Mouse (Mus musculus) stomach, postnatal 0 days (tissue): Measurements from ENCODE around the gene Mpig6b. TPM values are rescaled to one million over a fixed set of nuclear protein-coding genes. Genes with fewer than 3 reads are reported as not detected.

Experiments used
- ATAC-seq: fragments of 200-750 bp; cut with Nextera tagmentation; 2 replicates; pipeline ENCODE4 v1.8.0; 2017; ENCODE audit not compliant: low FRiP score, low TSS enrichment
- DNase-seq: peaks from one replicate; pipeline ENCODE4 v3.0.0-alpha.2; 2016; ENCODE audit warnings: low spot score
- H3K27ac ChIP-seq: fragments of 300-500 bp; sonication (generic); replicated peaks from 2 replicates; pipeline ENCODE4 v1.5.1; 2014; ENCODE audit warnings: mild to moderate bottlenecking, control low read depth
- H3K27me3 ChIP-seq: fragments of 300-500 bp; sonication (generic); 2 replicates; pipeline ENCODE4 v1.6.1; 2014; ENCODE audit warnings: low read length; ENCODE audit not compliant: control insufficient read depth, insufficient read depth
- H3K36me3 ChIP-seq: fragments of 300-500 bp; sonication (generic); 2 replicates; pipeline ENCODE4 v1.6.1; 2014; ENCODE audit warnings: low read length, mixed read lengths; ENCODE audit not compliant: control insufficient read depth, insufficient read depth
- H3K4me1 ChIP-seq: fragments of 300-500 bp; sonication (generic); replicated peaks from 2 replicates; pipeline ENCODE4 v1.6.1; 2014; ENCODE audit warnings: antibody characterized with exemption; ENCODE audit not compliant: control insufficient read depth, insufficient read depth
- H3K4me2 ChIP-seq: fragments of 300-500 bp; sonication (generic); replicated peaks from 2 replicates; pipeline ENCODE4 v1.6.1; 2014; ENCODE audit warnings: low read depth, mild to moderate bottlenecking, control low read depth, moderate library complexity
- H3K4me3 ChIP-seq: fragments of 300-500 bp; sonication (generic); 2 replicates; pipeline ENCODE4 v1.5.1; 2014; ENCODE audit warnings: low read depth, low read length, control low read depth
- H3K9ac ChIP-seq: fragments of 300-500 bp; sonication (generic); 2 replicates; pipeline ENCODE4 v1.6.1; 2014; ENCODE audit warnings: mild to moderate bottlenecking, low read length, control low read depth, mixed read lengths
- H3K9me3 ChIP-seq: fragments of 300-500 bp; sonication (generic); 2 replicates; pipeline ENCODE4 v1.6.1; 2016; ENCODE audit warnings: low read length; ENCODE audit not compliant: control insufficient read depth
- CTCF ChIP-seq: IDR thresholded peaks from 2 replicates; pipeline ENCODE4 v1.5.1; 2016; ENCODE audit warnings: antibody characterized with exemption, low read depth, mild to moderate bottlenecking, moderate library complexity
- EP300 ChIP-seq: optimal IDR thresholded peaks from 2 replicates; pipeline ENCODE3; 2016; ENCODE audit warnings: antibody characterized with exemption
- WGBS: fragments of 180-500 bp; shearing (Covaris S2); extraction: QIAGEN DNeasy Blood & Tissue Kit; methylation state at CpG from one replicate; pipeline ENCODE4 v1.1.7; 2014; 5-methylcytosine and 5-hydroxymethylcytosine counted together
- polyA plus RNA-seq: library from polyadenylated mRNA; unstranded; fragments of >200 nt; fragmentation: Nextera tagmentation; extraction: Ambion mirVana; gene quantifications from 2 replicates; pipeline ENCODE4 v1.2.1, GENCODE M21; 2015

Mpig6b gene
- polyA plus RNA-seq, 1 experiment from 2014 or later = 0.49 TPM

DNA sequence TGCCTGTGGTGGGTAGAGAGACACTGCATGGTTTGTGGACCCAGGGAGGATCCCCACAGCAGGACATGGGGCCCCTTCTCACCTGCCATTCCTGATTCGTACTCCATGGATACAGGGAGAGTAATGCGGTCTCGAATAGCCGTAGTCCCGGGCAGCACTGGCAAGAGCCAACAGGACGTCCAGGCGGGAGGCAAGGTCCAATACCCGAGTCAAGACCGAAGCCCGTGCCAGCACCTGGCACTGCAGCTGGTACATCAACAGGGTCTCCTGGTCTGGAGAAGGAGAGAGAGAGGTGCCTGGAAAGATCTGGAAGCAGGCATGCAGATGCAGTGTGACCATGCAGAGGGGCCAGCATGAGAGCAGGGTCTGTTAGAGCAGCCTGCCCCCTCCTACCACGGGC is 34.7 kb downstream of the Mpig6b start:
- TF ChIP-seq CTCF = no peak
- no peak for TF ChIP-seq EP300
- no peaks in the 10 kb centered on the region for H3K27me3 ChIP-seq
- no peak for DNase-seq

DNA sequence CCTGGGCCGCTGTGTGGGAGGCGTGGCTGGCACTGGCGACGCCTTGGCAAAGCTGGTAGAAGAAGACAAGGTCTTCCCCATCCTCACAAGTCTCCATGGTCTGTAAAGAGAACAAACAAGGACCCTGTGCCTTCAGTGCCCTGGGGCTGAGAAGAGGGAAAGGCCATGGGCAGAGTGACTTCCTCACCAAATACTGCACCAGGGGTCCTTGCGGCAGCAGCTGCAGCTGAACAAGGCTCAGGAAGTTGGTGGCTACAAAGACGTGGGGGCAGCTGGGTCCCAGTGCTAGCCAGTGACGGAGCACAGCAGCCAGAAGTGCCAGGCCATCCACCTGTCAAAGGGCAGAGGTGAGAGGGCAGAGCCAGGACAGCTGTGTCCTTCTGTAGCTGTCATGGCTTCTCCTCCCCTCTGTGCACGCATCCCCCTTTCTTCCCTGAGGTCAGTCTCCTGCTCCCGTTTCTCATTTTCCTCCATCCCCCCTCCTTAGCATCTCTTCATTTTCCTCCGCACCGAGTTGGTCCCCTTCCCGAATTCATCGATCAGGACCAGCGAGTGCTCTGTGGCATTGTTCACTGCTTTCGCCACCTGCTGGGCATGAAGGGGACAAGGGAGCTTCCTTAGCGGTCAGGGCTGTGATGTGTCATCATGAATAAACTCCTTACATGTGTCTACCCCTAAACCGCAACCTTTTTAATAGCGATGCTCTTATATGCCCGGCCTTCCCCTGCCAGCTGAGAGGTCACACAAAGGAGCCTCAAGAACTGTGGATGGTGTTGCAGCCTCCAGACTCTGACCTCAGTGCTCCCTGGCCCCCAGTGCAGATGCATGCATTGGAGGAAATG is 36.1 kb downstream of the Mpig6b start:
- Histone ChIP-seq H3K4me2 (no peak overlapping the region), H3K9me3 (no peaks in the 10 kb centered on the region), H3K27me3 (no peaks in the 10 kb centered on the region), H3K4me3 (no peak overlapping the region), H3K36me3 (no peaks in the 10 kb centered on the region), H3K9ac (no peak overlapping the region), H3K4me1 (no peaks in the 10 kb centered on the region; the same call in 1 of the 2 replicates), H3K27ac (no peak overlapping the region)
- no peak for DNase-seq
- TF ChIP-seq EP300 = no peak
- peak; percentile 76 for TF ChIP-seq CTCF
- 37% methylated on average over 19 of the region's 19 CpGs for WGBS
- ATAC-seq = no peak

More for the DNA sequence above, 34.7 kb downstream of the Mpig6b start:
- WGBS = 82% methylated on average over 11 of the region's 11 CpGs
- Histone ChIP-seq H3K36me3 (no peaks in the 10 kb centered on the region), H3K4me1 (no peaks in the 10 kb centered on the region; the same call in 1 of the 2 replicates), H3K9ac (no peak overlapping the region), H3K9me3 (no peaks in the 10 kb centered on the region), H3K4me2 (no peak overlapping the region), H3K4me3 (no peak overlapping the region), H3K27ac (no peak overlapping the region)
- ATAC-seq = no peak

DNA sequence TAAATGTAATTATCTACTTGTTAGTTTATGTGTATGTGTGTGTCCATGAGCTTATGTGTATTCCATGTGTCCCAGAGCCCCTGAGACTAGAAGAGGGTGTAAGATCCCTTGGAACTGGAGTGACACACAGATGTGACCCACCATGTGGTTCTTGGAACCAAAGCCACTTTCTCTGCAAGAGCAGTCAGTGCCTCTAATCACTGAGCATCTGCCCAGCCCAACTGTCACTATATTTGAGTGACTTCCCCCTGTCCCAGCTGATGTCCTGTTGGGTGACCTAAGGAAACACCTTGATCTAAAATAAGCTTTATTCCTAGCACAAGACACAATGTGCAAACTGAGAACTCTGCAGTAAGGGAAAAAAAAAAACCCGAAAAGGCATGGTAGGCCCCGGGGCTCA is 37.7 kb downstream of the Mpig6b start:
- Histone ChIP-seq H3K27ac (no peak overlapping the region), H3K9me3 (no peaks in the 10 kb centered on the region), H3K4me2 (no peak overlapping the region), H3K27me3 (no peaks in the 10 kb centered on the region), H3K36me3 (no peaks in the 10 kb centered on the region), H3K4me3 (no peak overlapping the region), H3K9ac (no peak overlapping the region), H3K4me1 (no peaks in the 10 kb centered on the region; the same call in 1 of the 2 replicates)
- WGBS = 78% methylated on average over 2 of the region's 2 CpGs
- no peak for ATAC-seq
- TF ChIP-seq EP300 (no peak), CTCF (no peak)
- DNase-seq = no peak

DNA sequence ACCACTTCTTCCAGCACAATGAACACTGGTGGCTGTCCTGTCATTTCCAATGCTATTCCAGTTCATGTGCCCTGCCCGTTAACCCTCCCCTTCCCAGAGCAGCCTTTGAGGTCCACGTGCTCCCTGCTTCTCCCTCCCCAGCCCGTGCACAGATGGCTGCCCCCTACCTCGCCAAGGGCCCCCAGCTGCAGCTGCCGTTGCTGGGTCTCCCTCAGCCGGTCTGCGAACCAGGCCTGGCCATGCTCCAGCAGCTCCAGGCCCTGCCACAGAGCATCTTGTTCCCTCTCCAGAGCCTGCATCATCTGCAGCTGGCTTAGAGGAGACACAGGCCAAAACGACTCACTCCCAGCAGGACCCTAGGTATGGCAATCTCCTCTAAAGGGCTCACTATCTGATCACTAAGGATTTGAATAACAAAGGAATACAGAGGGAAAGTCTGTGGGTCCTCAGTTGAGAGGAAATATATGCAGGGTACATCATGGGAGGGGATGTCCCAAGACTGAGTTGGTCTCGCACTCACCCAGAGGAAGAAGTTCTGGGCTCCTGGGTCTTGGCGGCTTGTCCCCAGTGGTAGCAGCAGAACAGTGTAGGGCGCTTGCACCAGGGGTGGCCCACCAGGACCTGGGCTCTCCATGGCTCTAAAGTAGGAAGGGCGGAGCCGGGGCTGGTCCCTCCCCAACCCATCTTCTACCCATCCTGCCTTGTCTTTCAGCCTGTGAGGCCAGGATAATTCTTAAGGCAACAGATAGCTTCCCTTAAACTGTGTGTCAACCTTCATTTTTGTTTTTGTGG is 38.5 kb downstream of the Mpig6b start, which contains the start of gene Sapcd1:
TSS of gene Sapcd1 (minus strand) at position 740 of the 792 bp plus-strand sequence.
- no peaks in the 10 kb centered on the region for H3K36me3 ChIP-seq
- peak within 1 kb of the TSS; percentile 18 for H3K4me2 ChIP-seq
- DNase-seq (no peak), ATAC-seq (peak; percentile 14; the same call in 1 of the 2 replicates)
- peak within 1 kb of the TSS; percentile 4; the same call in 1 of the 2 replicates for H3K4me3 ChIP-seq
- no peaks in the 10 kb centered on the region for H3K27me3 ChIP-seq
- no peaks in the 10 kb centered on the region; the same call in 1 of the 2 replicates for H3K4me1 ChIP-seq
- 37% methylated on average over 13 of the region's 13 CpGs for WGBS
- TF ChIP-seq EP300 = no peak
- TF ChIP-seq CTCF = no peak
- H3K9me3 ChIP-seq = no peaks in the 10 kb centered on the region
- no peak within 1 kb of the TSS for H3K9ac ChIP-seq
- peak within 1 kb of the TSS; percentile 53 for H3K27ac ChIP-seq

DNA sequence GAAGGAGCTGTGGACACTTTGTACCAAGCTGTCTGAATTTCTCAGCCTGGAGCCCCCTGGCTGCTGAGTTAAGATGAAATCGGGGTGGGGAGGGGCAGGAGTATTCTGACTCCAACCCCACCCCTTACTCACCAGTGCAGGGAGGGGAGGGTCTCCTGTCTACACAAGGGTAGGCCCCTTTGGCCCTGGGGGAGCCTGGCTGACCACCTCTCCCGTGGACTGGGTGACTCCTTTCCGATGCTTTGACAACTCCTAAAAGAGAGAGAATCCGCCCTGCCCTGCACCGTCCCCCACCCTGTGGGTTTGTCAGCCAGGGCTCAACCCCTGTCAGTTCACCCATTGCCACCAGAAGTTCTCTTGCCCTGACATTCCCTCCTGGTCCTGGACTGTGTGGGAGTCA is 39.8 kb downstream of the Mpig6b start:
- H3K4me3 ChIP-seq = no peak overlapping the region
- H3K36me3 ChIP-seq = no peaks in the 10 kb centered on the region
- DNase-seq = no peak
- ATAC-seq = no peak
- no peaks in the 10 kb centered on the region for H3K9me3 ChIP-seq
- WGBS = 71% methylated on average over 5 of the region's 5 CpGs
- no peak overlapping the region for H3K27ac ChIP-seq
- H3K4me1 ChIP-seq = no peaks in the 10 kb centered on the region; the same call in 1 of the 2 replicates
- no peak overlapping the region for H3K9ac ChIP-seq
- no peaks in the 10 kb centered on the region for H3K27me3 ChIP-seq
- TF ChIP-seq CTCF (no peak), EP300 (no peak)
- no peak overlapping the region for H3K4me2 ChIP-seq
